Mouse (Mus musculus): ENCODE data around the gene 1190007I07Rik. TPM values are rescaled to one million over a fixed set of nuclear protein-coding genes. Genes with fewer than 3 reads are reported as not detected.
"Not testable (repeated sequence)": the region's sequence is repeated elsewhere in the genome, so short reads cannot be mapped to it uniquely, and the experiment has no call there.

Gene 1190007I07Rik
- total RNA-seq, 2 experiments from 2014 or later: 17.8 to 20.7 TPM

DNA sequence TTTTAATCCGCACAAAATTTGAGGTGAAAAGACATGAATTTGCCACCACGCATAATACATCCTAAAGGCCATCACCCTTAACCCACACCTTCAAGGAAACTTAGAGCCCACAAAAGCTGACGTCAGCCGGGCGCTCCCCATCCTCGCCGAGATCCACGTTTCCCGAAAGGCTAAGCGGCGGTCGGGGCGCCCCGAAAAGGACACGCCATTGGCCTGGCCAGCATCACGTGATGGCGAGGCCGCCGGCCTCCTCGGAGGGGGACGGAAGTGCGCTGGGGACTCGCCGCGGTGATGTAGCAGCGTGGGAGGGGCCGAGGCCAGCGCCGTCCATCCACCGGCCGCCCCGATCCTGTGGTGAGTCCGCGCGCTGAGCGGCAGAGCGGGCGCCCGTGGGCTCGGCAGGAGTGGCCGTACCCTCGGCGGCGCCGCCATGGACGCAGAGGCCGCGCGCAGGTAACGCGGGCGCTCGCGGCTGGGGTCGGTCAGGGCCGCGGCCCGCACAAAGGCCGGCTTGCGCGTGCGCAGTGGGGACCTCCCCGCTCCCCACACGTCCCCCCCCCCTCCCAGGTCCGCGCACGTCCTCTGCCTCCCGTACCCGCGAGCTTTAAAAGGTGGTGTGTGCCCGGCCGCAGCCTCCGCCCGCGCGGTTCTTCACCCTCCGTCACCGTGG, 6.7 kb upstream of the 1190007I07Rik start, which contains the start of gene Tdg:
Gene Tdg, plus strand, starts transcription at position 243 of the 670 bp plus-strand sequence.
- peak; percentile 88 to 91 for DNase-seq (ENCODE audit: low spot score in 2 of 2)

- no peak for DNase-seq (ENCODE audit: low spot score in 2 of 2)
These were observed 6.1 kb upstream of the 1190007I07Rik start for GRCm38 (mm10) chr10:82629111-82629585.

GRCm38 (mm10) chr10:82623553-82623932, 515 bp upstream of the 1190007I07Rik start:
- not testable (repeated sequence) for DNase-seq (ENCODE audit: low spot score in 2 of 2)

GRCm38 (mm10) chr10:82622235-82622634, 793 bp downstream of the 1190007I07Rik start:
- no peak for DNase-seq (ENCODE audit: low spot score in 2 of 2)

DNA sequence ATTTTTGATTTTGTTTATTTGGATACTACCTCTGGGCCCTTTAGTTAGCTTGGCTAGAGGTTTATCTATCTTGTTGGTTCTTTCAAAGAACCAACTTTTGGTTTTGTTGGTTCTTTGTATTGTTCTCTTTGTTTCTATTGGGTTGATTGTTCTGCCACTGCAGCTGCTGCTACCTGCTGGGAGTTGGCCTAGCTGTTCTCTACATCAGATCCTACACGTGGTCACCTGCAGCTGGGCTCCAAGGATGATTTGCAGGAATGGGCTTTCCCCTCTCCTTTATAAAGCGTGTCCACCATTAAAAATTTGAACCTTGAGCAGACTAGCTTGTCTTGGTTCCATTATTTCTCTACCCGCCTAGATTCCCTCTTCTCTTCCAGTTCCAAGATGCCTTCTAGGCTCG, 28.6 kb downstream of the 1190007I07Rik start:
- DNase-seq (ENCODE audit: low spot score in 2 of 2): not testable (repeated sequence)

DNA sequence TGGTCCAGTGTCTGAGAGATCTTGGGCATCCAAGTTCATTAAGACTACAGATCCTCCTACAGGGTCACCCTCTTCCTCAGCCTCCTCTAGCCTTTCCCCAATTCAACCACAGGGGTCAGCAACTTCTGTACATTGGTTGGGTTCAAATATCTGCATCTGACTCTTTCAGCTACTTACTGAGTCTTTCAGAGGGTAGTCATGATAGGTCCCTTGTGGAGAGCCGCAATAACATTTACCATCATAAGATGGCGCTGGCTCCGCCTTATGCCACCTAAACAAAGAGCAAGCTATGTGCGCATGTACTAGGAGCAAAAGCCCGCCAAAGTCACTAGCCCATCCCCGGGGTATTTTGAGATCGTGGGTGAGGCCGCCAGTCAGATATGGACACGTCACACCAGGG, 33.4 kb downstream of the 1190007I07Rik start:
- not testable (repeated sequence) for DNase-seq (ENCODE audit: low spot score in 2 of 2)

GRCm38 (mm10) chr10:82571091-82571490, 51.9 kb downstream of the 1190007I07Rik start:
- not testable (repeated sequence) for DNase-seq (ENCODE audit: low spot score in 2 of 2)

Other genes starting within 250 kb of the 1190007I07Rik start
- gene Gm1553, start 130.6 kb downstream of the 1190007I07Rik start, total RNA-seq (2021): not detected
- 10 to 100 TPM; 32.6 to 35.1 TPM for gene Tdg, start 6.6 kb upstream of the 1190007I07Rik start, total RNA-seq (2021)
- gene Glt8d2, start 67.4 kb upstream of the 1190007I07Rik start, total RNA-seq (2021): 10 to 100 TPM; 20.1 to 23.8 TPM
- 10 to 100 TPM; 51.9 TPM for gene Hcfc2, start 72.9 kb upstream of the 1190007I07Rik start, total RNA-seq (2021)
- gene Nfyb, start 140.9 kb upstream of the 1190007I07Rik start, total RNA-seq (2021): 10 to 100 TPM; 60.9 to 65.1 TPM
- gene Txnrd1, start 210.7 kb upstream of the 1190007I07Rik start, total RNA-seq (2021): 10 to 100 TPM; 47.7 to 56.7 TPM
- 1 to 10 TPM in 1 of 2 experiments, under 1 TPM in 1; 0.84 to 1.6 TPM for gene Eid3, start 243.4 kb upstream of the 1190007I07Rik start, total RNA-seq (2021)